Mouse (Mus musculus): ENCODE data around the gene 4930415O20Rik. TPM values are rescaled to one million over a fixed set of nuclear protein-coding genes. Genes with fewer than 3 reads are reported as not detected.

Gene 4930415O20Rik
- polyA plus RNA-seq, 1 experiment from 2014 or later = not detected

- Histone ChIP-seq H3K9me3 (no peaks in the 10 kb centered on the region), H3K4me1 (replicated peaks) (peaks cover 39% of the 10 kb centered on the region), H3K4me3 (replicated peaks) (no peak overlapping the region), H3K27me3 (peaks cover 16% of the 10 kb centered on the region), H3K27ac (no peak overlapping the region), H3K4me2 (replicated peaks) (no peak overlapping the region), H3K36me3 (no peaks in the 10 kb centered on the region), H3K9ac (replicated peaks) (no peak overlapping the region)
- no peak for ATAC-seq
- 15% methylated on average over 8 of the region's 8 CpGs for WGBS
Measured at GRCm38 (mm10) chr15:98626078-98626477, 55.3 kb downstream of the 4930415O20Rik start.

DNA sequence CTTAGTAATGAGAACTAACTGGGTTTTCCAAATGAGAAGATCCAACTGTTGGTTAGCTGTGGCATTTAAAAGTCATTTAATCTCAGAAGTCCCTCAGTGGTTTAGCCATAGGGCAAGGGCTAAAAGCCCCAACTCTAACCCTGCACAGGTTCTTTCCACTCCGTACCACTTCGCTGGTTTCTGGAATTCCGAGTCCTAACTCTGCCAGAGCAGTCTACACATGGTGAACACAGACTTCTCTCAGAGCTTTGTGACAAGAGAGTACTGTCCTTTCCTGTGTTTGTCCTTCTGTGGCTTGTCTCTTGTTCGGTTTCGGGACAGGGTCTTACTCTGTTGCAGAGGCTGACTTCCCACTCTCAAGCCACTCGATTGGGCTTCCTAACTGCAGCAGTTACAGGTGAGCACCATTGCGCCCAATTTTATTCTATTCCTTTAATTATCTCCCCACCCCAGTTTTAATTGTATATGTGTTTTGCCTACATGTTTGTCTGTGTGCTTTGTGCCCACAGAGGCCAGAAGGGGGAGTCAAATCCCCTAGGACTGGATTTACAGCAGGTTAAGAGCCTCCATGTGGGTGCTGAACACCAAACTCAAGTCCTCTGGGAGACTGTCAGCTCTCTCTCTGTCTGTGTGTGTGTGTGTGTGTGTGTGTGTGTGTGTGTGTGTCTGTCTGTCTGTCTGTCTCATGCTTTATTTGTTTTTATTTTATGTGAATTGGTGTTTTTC, 55.8 kb downstream of the 4930415O20Rik start:
- WGBS = 70% methylated on average over 7 of the region's 7 CpGs
- no peak overlapping the region for H3K4me2 ChIP-seq (replicated peaks)
- no peak overlapping the region for H3K9ac ChIP-seq (replicated peaks)
- ATAC-seq = no peak
- H3K4me1 ChIP-seq (replicated peaks) = peaks cover 45% of the 10 kb centered on the region
- no peak overlapping the region for H3K27ac ChIP-seq
- H3K9me3 ChIP-seq = no peaks in the 10 kb centered on the region
- H3K36me3 ChIP-seq = no peaks in the 10 kb centered on the region
- H3K27me3 ChIP-seq = peaks cover 19% of the 10 kb centered on the region
- no peak overlapping the region for H3K4me3 ChIP-seq (replicated peaks)

- Histone ChIP-seq H3K36me3 (no peaks in the 10 kb centered on the region), H3K27me3 (peaks cover 17% of the 10 kb centered on the region), H3K9ac (replicated peaks) (peak overlapping the region; percentile 59), H3K4me2 (replicated peaks) (peak overlapping the region; percentile 49), H3K27ac (peak overlapping the region; percentile 79), H3K4me1 (replicated peaks) (peaks cover 58% of the 10 kb centered on the region), H3K4me3 (replicated peaks) (peak overlapping the region; percentile 22), H3K9me3 (no peaks in the 10 kb centered on the region)
- ATAC-seq = peak; percentile 35; the same call in 1 of the 2 replicates
- WGBS = 8% methylated on average over 20 of the region's 20 CpGs
Measured at GRCm38 (mm10) chr15:98628589-98629254, 57.9 kb downstream of the 4930415O20Rik start.

DNA sequence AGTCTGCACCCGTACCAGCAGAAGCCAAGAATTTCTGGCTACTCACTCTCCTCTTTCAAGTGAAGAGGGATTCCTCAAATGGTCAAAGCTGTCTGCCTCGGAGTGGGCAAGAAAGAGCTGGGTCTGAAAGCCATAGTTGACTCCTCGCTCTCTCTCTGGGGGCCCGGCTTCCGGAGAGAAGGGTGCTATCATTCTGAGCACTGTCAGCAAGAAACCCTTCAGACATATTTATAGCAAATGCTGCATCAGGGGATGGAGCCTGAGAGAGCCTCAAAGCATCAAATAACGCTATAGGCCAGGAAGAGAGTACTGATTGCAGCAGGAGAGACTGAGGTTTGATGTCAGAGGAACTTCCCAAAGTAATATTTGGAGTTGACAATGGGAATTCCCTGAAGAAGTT, 58.7 kb downstream of the 4930415O20Rik start:
- H3K9ac ChIP-seq (replicated peaks) = no peak overlapping the region
- H3K4me3 ChIP-seq (replicated peaks) = no peak overlapping the region
- no peak overlapping the region for H3K4me2 ChIP-seq (replicated peaks)
- H3K4me1 ChIP-seq (replicated peaks) = peaks cover 63% of the 10 kb centered on the region
- ATAC-seq = no peak
- H3K9me3 ChIP-seq = no peaks in the 10 kb centered on the region
- 56% methylated on average over 6 of the region's 6 CpGs for WGBS
- H3K27me3 ChIP-seq = peaks cover 17% of the 10 kb centered on the region
- H3K36me3 ChIP-seq = no peaks in the 10 kb centered on the region
- H3K27ac ChIP-seq = peak overlapping the region; percentile 36; the same call in 1 of the 2 replicates

DNA sequence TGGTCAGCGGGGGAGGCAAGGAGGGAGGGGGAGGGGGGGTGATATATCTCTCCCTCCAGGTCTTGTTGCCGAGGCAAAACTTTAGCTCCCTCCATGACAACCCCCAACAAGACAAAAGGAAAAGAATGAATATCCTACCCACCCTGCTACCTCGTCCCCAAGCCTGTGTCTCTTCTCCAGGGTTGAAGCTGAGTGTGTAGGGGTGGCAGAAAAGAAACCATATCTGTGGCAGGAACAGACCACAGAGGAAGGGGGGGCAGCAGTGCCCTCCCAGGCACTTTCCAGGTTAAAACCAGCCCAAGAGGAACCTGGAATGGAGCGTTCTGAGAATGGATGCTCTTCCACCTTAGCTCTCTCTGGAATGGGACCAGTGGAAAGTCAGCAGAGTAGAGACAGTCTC, 59.7 kb downstream of the 4930415O20Rik start, which contains the start of gene Cacnb3:
TSS of gene Cacnb3 (plus strand) at position 301 of the 400 bp plus-strand sequence.
- WGBS = 41% methylated on average over 4 of the region's 4 CpGs
- Histone ChIP-seq H3K36me3 (no peaks in the 10 kb centered on the region), H3K27me3 (peaks cover 17% of the 10 kb centered on the region), H3K27ac (peak within 1 kb of the TSS; percentile 99), H3K9me3 (no peaks in the 10 kb centered on the region), H3K4me3 (replicated peaks) (peak within 1 kb of the TSS; percentile 78), H3K4me2 (replicated peaks) (peak within 1 kb of the TSS; percentile 93), H3K4me1 (replicated peaks) (peaks cover 67% of the 10 kb centered on the region), H3K9ac (replicated peaks) (peak within 1 kb of the TSS; percentile 96; the same call in 1 of the 2 replicates)
- ATAC-seq = no peak

DNA sequence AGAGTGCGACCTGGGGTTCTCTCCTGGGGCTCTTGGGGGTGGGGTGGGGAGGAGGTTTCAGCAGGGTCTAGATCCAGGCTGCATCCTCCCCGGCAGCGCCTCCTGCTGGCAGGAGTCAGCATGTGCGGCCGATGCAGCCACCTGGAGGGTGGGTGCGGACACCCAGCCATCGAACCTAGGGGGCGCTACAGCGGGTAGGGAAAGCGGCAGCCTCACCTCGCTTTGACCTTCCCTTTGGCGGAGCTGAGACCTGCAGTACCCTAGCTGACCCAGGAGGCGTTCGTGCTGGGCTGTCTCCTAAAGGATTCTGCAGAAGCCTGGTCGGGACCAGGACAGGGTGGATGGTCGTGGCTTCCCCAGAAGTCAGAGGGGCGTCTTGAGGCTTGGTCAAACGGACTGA, 60.7 kb downstream of the 4930415O20Rik start:
- Histone ChIP-seq H3K36me3 (no peaks in the 10 kb centered on the region), H3K9ac (replicated peaks) (peak overlapping the region; percentile 96), H3K27me3 (peaks cover 17% of the 10 kb centered on the region), H3K4me3 (replicated peaks) (peak overlapping the region; percentile 78), H3K4me2 (replicated peaks) (peak overlapping the region; percentile 93), H3K9me3 (no peaks in the 10 kb centered on the region), H3K4me1 (replicated peaks) (peaks cover 70% of the 10 kb centered on the region), H3K27ac (peak overlapping the region; percentile 99)
- peak; percentile 10; the same call in 1 of the 2 replicates for ATAC-seq
- under 1% methylated on average over 18 of the region's 18 CpGs for WGBS

- Histone ChIP-seq H3K4me2 (replicated peaks) (peak overlapping the region; percentile 93), H3K4me1 (replicated peaks) (peaks cover 78% of the 10 kb centered on the region), H3K36me3 (peaks cover 3% of the 10 kb centered on the region; the same call in 1 of the 2 replicates), H3K4me3 (replicated peaks) (peak overlapping the region; percentile 78), H3K9me3 (no peaks in the 10 kb centered on the region), H3K9ac (replicated peaks) (peak overlapping the region; percentile 96), H3K27me3 (peaks cover 17% of the 10 kb centered on the region), H3K27ac (peak overlapping the region; percentile 99)
- ATAC-seq = peak; percentile 47
- WGBS = under 1% methylated on average over 25 of the region's 25 CpGs
Measured at GRCm38 (mm10) chr15:98632107-98632744, 61.4 kb downstream of the 4930415O20Rik start.

DNA sequence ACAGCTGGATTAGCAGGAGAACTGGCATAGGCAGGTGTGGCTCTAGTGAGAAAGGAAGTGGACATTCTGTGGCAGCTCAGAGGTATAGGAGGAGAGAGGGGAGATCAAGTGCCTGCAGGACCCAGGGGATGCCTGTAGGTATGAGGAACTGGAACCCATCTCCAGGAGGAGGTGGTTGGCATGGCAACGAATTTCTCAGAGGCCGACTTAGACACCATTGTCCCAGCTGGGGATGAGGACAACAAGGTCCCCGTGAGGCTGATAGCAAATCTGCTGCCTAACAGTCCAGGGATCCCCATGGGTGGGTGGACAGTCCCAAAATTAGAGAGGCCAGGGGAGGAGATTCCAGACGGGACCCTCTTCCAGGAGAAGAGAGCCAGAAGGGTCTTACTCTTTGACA, 62.1 kb downstream of the 4930415O20Rik start:
- peaks cover 6% of the 10 kb centered on the region; the same call in 1 of the 2 replicates for H3K36me3 ChIP-seq
- peak overlapping the region; percentile 93 for H3K4me2 ChIP-seq (replicated peaks)
- no peaks in the 10 kb centered on the region for H3K9me3 ChIP-seq
- H3K27ac ChIP-seq = peak overlapping the region; percentile 99
- H3K9ac ChIP-seq (replicated peaks) = peak overlapping the region; percentile 96
- ATAC-seq = no peak; the same call in 1 of the 2 replicates
- 1% methylated on average over 4 of the region's 4 CpGs for WGBS
- peaks cover 85% of the 10 kb centered on the region for H3K4me1 ChIP-seq (replicated peaks)
- H3K27me3 ChIP-seq = peaks cover 17% of the 10 kb centered on the region
- peak overlapping the region; percentile 78 for H3K4me3 ChIP-seq (replicated peaks)

DNA sequence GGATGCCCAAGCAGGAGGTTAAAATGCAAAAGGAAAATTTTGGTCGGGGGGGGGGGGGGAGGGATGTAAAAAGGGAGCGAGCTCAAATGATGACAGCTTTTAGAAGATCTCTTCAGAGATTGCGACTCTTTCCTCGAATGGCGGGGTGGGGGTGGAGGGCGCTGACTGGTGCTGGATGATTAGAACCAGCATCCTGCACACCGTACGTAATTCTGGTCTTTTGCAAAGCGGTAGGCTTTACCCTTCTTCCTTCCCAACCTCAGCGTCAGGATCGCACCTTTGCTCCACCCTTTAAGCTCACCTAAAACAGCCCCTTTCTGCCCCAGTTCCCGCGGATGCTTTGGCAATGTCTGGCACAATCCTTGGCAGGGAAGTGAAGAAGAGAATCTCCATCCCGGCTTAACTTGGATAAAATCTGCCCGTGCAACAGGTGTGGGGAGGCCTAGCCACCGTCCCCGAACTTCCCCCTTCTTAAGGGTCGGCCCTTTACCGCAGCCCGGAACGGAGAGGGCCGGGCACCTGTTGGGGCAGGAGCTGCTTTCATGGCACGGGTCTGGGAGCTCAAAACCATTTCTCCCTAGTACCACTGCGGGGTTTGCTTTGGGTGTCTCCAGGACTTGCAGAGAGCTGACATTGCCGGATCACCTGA, 63.1 kb downstream of the 4930415O20Rik start:
- Histone ChIP-seq H3K36me3 (peaks cover 6% of the 10 kb centered on the region; the same call in 1 of the 2 replicates), H3K27me3 (peaks cover 17% of the 10 kb centered on the region), H3K27ac (peak overlapping the region; percentile 99), H3K4me2 (replicated peaks) (peak overlapping the region; percentile 93), H3K9ac (replicated peaks) (peak overlapping the region; percentile 96), H3K4me3 (replicated peaks) (peak overlapping the region; percentile 78), H3K9me3 (no peaks in the 10 kb centered on the region), H3K4me1 (replicated peaks) (peaks cover 77% of the 10 kb centered on the region)
- whole genome bisulfite sequencing = under 1% methylated on average over 25 of the region's 25 CpGs
- ATAC-seq = no peak; the same call in 1 of the 2 replicates

DNA sequence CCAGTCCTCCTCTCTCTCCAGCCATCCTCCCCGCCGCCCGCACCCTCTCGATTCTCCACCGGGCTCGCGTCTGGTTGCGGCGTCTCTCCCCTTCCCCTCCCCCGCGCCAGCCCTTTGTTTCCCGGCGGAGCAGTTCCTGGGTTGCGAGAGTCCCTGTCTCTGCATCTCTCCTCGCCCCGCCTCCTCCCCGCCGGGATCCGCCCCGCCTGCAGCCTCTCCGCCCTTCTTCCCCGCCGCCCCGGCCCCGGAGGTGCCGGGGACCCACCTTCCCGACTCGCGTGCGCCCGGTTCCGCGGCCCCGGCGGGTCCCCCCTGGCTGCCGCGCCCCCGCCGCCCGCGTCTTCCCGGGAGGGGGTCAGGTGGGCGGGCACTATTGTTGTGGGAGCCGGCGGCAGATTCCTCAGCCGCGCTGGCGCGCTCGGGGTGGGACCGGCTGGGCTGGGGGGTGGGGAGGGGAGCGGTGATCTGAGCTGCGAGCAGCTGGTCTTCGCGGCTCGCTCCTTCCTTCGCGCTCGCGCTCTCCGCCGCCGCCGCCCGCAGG, 63.8 kb downstream of the 4930415O20Rik start:
- peak overlapping the region; percentile 99 for H3K27ac ChIP-seq
- peak overlapping the region; percentile 93 for H3K4me2 ChIP-seq (replicated peaks)
- peak overlapping the region; percentile 96 for H3K9ac ChIP-seq (replicated peaks)
- peak overlapping the region; percentile 78 for H3K4me3 ChIP-seq (replicated peaks)
- ATAC-seq = peak; percentile 73
- peaks cover 17% of the 10 kb centered on the region for H3K27me3 ChIP-seq
- H3K4me1 ChIP-seq (replicated peaks) = peaks cover 72% of the 10 kb centered on the region
- H3K9me3 ChIP-seq = no peaks in the 10 kb centered on the region
- H3K36me3 ChIP-seq = peaks cover 11% of the 10 kb centered on the region
- WGBS = under 1% methylated on average over 63 of the region's 65 CpGs

- H3K27me3 ChIP-seq = peaks cover 11% of the 10 kb centered on the region
- H3K9me3 ChIP-seq = no peaks in the 10 kb centered on the region
- H3K9ac ChIP-seq (replicated peaks) = peak overlapping the region; percentile 96
- H3K27ac ChIP-seq = peak overlapping the region; percentile 99
- peak overlapping the region; percentile 93 for H3K4me2 ChIP-seq (replicated peaks)
- H3K4me3 ChIP-seq (replicated peaks) = peak overlapping the region; percentile 78
- peak; percentile 18 for ATAC-seq
- H3K4me1 ChIP-seq (replicated peaks) = peaks cover 68% of the 10 kb centered on the region
- H3K36me3 ChIP-seq = peaks cover 18% of the 10 kb centered on the region
- under 1% methylated on average over 21 of the region's 21 CpGs for WGBS
Measured at GRCm38 (mm10) chr15:98635291-98635841, 64.6 kb downstream of the 4930415O20Rik start.
